23 mouse cellular contexts compared by ENCODE assay signal in genomic region chr1:139075671-139076070, GRCm38 (mm10).
"Had no signal": no experiment of that assay in that cellular context is flagged by ENCODE, and none has a peak within 500 bp of the region (broad histone marks: within the 10 kb centered on the region; RNA-seq: fewer than 3 reads in every experiment).

No protein-coding gene starts in this region.

- ATAC-seq: forebrain, embryonic 16.5 days; hindbrain, postnatal 0 days; intestine, embryonic 16.5 days had no signal

- H3K36me3 ChIP-seq: heart, embryonic 15.5 days; hindbrain, embryonic 13.5 days; hindbrain, embryonic 15.5 days; limb, embryonic 10.5 days; limb, embryonic 12.5 days had no signal

- H3K27ac ChIP-seq: gastrocnemius, adult 2 months; heart, embryonic 13.5 days; heart, embryonic 15.5 days; hindbrain, embryonic 13.5 days; hindbrain, embryonic 15.5 days; hindbrain, postnatal 0 days; layer of hippocampus, adult 2 months; left cerebral cortex, adult 2 months; limb, embryonic 10.5 days; limb, embryonic 12.5 days had no signal

- H3K27me3 ChIP-seq: heart, embryonic 13.5 days; heart, embryonic 15.5 days; hindbrain, embryonic 13.5 days; hindbrain, embryonic 15.5 days; limb, embryonic 12.5 days had no signal

- H3K9ac ChIP-seq: heart, embryonic 13.5 days; heart, embryonic 15.5 days; hindbrain, embryonic 13.5 days; hindbrain, embryonic 15.5 days; limb, embryonic 12.5 days had no signal

- DNase-seq: gastrocnemius, adult 2 months; gastrocnemius, postnatal 10 days; gastrocnemius, postnatal 25 days; heart, adult 18-20 months; heart, postnatal 14 days; heart, postnatal 36 days; kidney, adult 11 months; kidney, adult 2 months; kidney, postnatal 10 days; kidney, postnatal 25 days; kidney, postnatal 4 days had no signal

- H3K9me3 ChIP-seq: heart, embryonic 13.5 days; heart, embryonic 15.5 days; hindbrain, embryonic 13.5 days; hindbrain, embryonic 15.5 days; limb, embryonic 10.5 days; limb, embryonic 12.5 days had no signal

- H3K4me2 ChIP-seq: heart, embryonic 11.5 days; heart, embryonic 13.5 days; heart, embryonic 15.5 days; hindbrain, embryonic 13.5 days; hindbrain, embryonic 15.5 days; limb, embryonic 12.5 days had no signal

- H3K4me3 ChIP-seq: gastrocnemius, adult 2 months; heart, embryonic 13.5 days; heart, embryonic 15.5 days; hindbrain, embryonic 13.5 days; hindbrain, embryonic 15.5 days; layer of hippocampus, adult 2 months; left cerebral cortex, adult 2 months; limb, embryonic 10.5 days; limb, embryonic 12.5 days had no signal
